Comparison of ENCODE assay signal across 8 mouse cellular contexts in the genomic region with DNA sequence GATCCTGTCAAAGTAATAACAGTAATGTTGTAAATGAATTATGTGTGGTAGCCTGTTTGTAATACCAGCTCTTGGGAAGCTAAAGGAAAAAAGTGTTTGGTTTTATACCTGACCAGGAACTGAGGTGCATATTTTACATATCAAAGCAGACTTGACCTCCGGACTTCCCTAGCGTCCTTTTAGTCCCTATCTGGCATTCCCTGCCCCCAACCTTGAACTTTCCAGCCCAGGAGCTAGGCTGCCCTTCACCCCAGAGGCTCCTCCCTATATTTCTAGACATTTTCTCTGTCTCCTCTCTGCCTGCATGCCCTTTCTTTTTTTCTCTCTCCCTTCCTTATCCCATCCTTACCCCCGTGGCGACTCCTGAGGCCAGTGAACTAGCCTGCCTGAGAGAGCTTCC. TPM values are rescaled to one million over a fixed set of nuclear protein-coding genes. Genes with fewer than 3 reads are reported as not detected.
DNase-seq lines count a peak whose midpoint lies in the region; ATAC-seq lines count a peak whose summit lies in the region.

No protein-coding gene starts in this region.

- no peak for ATAC-seq in erythroblast, adult 5-6 weeks (replicated peaks; ENCODE audit: low FRiP score, poor library complexity, severe bottlenecking)
- no peak for ATAC-seq in megakaryocyte, adult 5-6 weeks (ENCODE audit: poor library complexity, severe bottlenecking)
- ATAC-seq in limb, embryonic 15.5 days (ENCODE audit: insufficient number of reproducible peaks, low FRiP score, low TSS enrichment, low read depth): no peak
- ATAC-seq in neural tube, embryonic 14.5 days (ENCODE audit: low read depth): no peak
- no peak for ATAC-seq in frontal cortex, adult (ENCODE audit: low TSS enrichment)

- no peak for DNase-seq in layer of hippocampus, adult 8-10 months (ENCODE audit: low spot score in 2 of 2)

- H3K4me2 ChIP-seq in limb, embryonic 15.5 days: no peak overlapping the region
- H3K4me2 ChIP-seq in neural tube, embryonic 14.5 days (ENCODE audit: low read depth, low read length): peak overlapping the region; percentile 60; the same call in 1 of the 2 replicates

- H3K27ac ChIP-seq in limb, embryonic 15.5 days: no peak overlapping the region
- H3K27ac ChIP-seq in neural tube, embryonic 14.5 days (ENCODE audit: low read depth, low read length): peak overlapping the region; percentile 96

- H3K36me3 ChIP-seq in erythroblast, embryonic 14.5 days (ENCODE audit: control insufficient read depth): peaks cover 35% of the 10 kb centered on the region
- H3K36me3 ChIP-seq in megakaryocyte, embryonic 14.5 days (replicated peaks; ENCODE audit: low read length): peaks cover 19% of the 10 kb centered on the region
- no peaks in the 10 kb centered on the region for H3K36me3 ChIP-seq in limb, embryonic 15.5 days
- H3K36me3 ChIP-seq in neural tube, embryonic 14.5 days (ENCODE audit: control insufficient read depth, insufficient read depth, low read length): no peaks in the 10 kb centered on the region

- peaks cover 3% of the 10 kb centered on the region for H3K9me3 ChIP-seq in erythroblast, embryonic 14.5 days (ENCODE audit: control insufficient read depth, low read length)
- no peaks in the 10 kb centered on the region for H3K9me3 ChIP-seq in megakaryocyte, embryonic 14.5 days
- H3K9me3 ChIP-seq in limb, embryonic 15.5 days: no peaks in the 10 kb centered on the region
- H3K9me3 ChIP-seq in neural tube, embryonic 14.5 days (ENCODE audit: control insufficient read depth, low read length): no peaks in the 10 kb centered on the region

- peaks cover 83% of the 10 kb centered on the region for H3K4me1 ChIP-seq in erythroblast, embryonic 14.5 days (ENCODE audit: control insufficient read depth)
- peaks cover 58% of the 10 kb centered on the region for H3K4me1 ChIP-seq in megakaryocyte, embryonic 14.5 days
- peaks cover 9% of the 10 kb centered on the region for H3K4me1 ChIP-seq in limb, embryonic 15.5 days
- peaks cover 11% of the 10 kb centered on the region for H3K4me1 ChIP-seq in neural tube, embryonic 14.5 days (ENCODE audit: control insufficient read depth, insufficient read depth, low read length)

- H3K9ac ChIP-seq in limb, embryonic 15.5 days: no peak overlapping the region
- H3K9ac ChIP-seq in neural tube, embryonic 14.5 days (replicated peaks; ENCODE audit: low read depth, low read length): no peak overlapping the region; the same call in 1 of the 2 replicates

- H3K4me3 ChIP-seq in erythroblast, embryonic 14.5 days (replicated peaks): peak overlapping the region; percentile 82
- H3K4me3 ChIP-seq in megakaryocyte, embryonic 14.5 days (replicated peaks): peak overlapping the region; percentile 99
- H3K4me3 ChIP-seq in limb, embryonic 15.5 days: peak overlapping the region; percentile 94; the same call in 1 of the 2 replicates
- peak overlapping the region; percentile 87 for H3K4me3 ChIP-seq in neural tube, embryonic 14.5 days (ENCODE audit: low read depth, low read length)

- 39% methylated on average over 4 of the region's 4 CpGs for WGBS in limb, embryonic 15.5 days
- 42% methylated on average over 4 of the region's 4 CpGs for WGBS in neural tube, embryonic 14.5 days

- H3K27me3 ChIP-seq in erythroblast, embryonic 14.5 days (ENCODE audit: control insufficient read depth): peaks cover 11% of the 10 kb centered on the region
- no peaks in the 10 kb centered on the region for H3K27me3 ChIP-seq in megakaryocyte, embryonic 14.5 days (replicated peaks)
- peaks cover 25% of the 10 kb centered on the region; the same call in 1 of the 2 replicates for H3K27me3 ChIP-seq in limb, embryonic 15.5 days
- no peaks in the 10 kb centered on the region for H3K27me3 ChIP-seq in neural tube, embryonic 14.5 days (ENCODE audit: control insufficient read depth, insufficient read depth, low read length)

RNA-seq across cellular contexts. Expression of gene Mkrn1, which starts 0.6 kb away (rescaled TPM):
- polyA plus RNA-seq in erythroblast, embryonic 14.5 days (2012): 86.9 and 108 TPM in 2 replicates
- total RNA-seq in erythroblast, adult 5-6 weeks (2015; ENCODE audit: low replicate concordance): 1,353 and 1,373 TPM in 2 replicates
- 1,538 and 2,743 TPM in 2 replicates for total RNA-seq in erythroblast, adult 5-6 weeks (2017; ENCODE audit: low replicate concordance)
- 107 and 108 TPM in 2 replicates for polyA plus RNA-seq in megakaryocyte, embryonic 14.5 days (2012; ENCODE audit: insufficient read depth, low replicate concordance)
- 108 and 111 TPM in 2 replicates for total RNA-seq in megakaryocyte, adult 5-6 weeks (2015)
- 75.5 and 82.8 TPM in 2 replicates for total RNA-seq in megakaryocyte, adult 5-6 weeks (2017)
- 47.8 and 59.8 TPM in 2 replicates for polyA plus RNA-seq in limb, embryonic 15.5 days (2015; fragmentation: Nextera tagmentation; extraction: Ambion mirVana)
- 260 and 271 TPM in 2 replicates for polyA plus RNA-seq in neural tube, embryonic 14.5 days (2014; fragmentation: Nextera tagmentation; extraction: Ambion mirVana)
- total RNA-seq in layer of hippocampus, adult 8-10 months (2022): 100 to 1,000 TPM; 106 to 118 (median 114) TPM

RNA-seq across cellular contexts. Expression of gene Rab19, which starts 39.9 kb away (rescaled TPM):
- polyA plus RNA-seq in erythroblast, embryonic 14.5 days (2012): not detected in 2 replicates
- total RNA-seq in erythroblast, adult 5-6 weeks (2015; ENCODE audit: low replicate concordance): 0.84 TPM in 1 of 2 replicates, not detected in the other
- 0.26 and 2.9 TPM in 2 replicates for total RNA-seq in erythroblast, adult 5-6 weeks (2017; ENCODE audit: low replicate concordance)
- not detected in 2 replicates for polyA plus RNA-seq in megakaryocyte, embryonic 14.5 days (2012; ENCODE audit: insufficient read depth, low replicate concordance)
- total RNA-seq in megakaryocyte, adult 5-6 weeks (2015): 4.2 and 4.6 TPM in 2 replicates
- total RNA-seq in megakaryocyte, adult 5-6 weeks (2017): 7.0 and 7.6 TPM in 2 replicates
- polyA plus RNA-seq in limb, embryonic 15.5 days (2015; fragmentation: Nextera tagmentation; extraction: Ambion mirVana): 1.3 and 1.4 TPM in 2 replicates
- polyA plus RNA-seq in neural tube, embryonic 14.5 days (2014; fragmentation: Nextera tagmentation; extraction: Ambion mirVana): 0.22 TPM in 1 of 2 replicates, not detected in the other
- total RNA-seq in layer of hippocampus, adult 8-10 months (2022): not detected

RNA-seq across cellular contexts. Expression of gene Slc37a3, which starts 43.4 kb away (rescaled TPM):
- 0.05 TPM in 1 of 2 replicates, not detected in the other for polyA plus RNA-seq in erythroblast, embryonic 14.5 days (2012)
- total RNA-seq in erythroblast, adult 5-6 weeks (2015; ENCODE audit: low replicate concordance): 0.42 and 3.1 TPM in 2 replicates
- 1.7 and 9.2 TPM in 2 replicates for total RNA-seq in erythroblast, adult 5-6 weeks (2017; ENCODE audit: low replicate concordance)
- polyA plus RNA-seq in megakaryocyte, embryonic 14.5 days (2012; ENCODE audit: insufficient read depth, low replicate concordance): 0.59 TPM in 1 of 2 replicates, not detected in the other
- 3.7 and 5.5 TPM in 2 replicates for total RNA-seq in megakaryocyte, adult 5-6 weeks (2015)
- total RNA-seq in megakaryocyte, adult 5-6 weeks (2017): 6.0 and 27.4 TPM in 2 replicates
- 59.1 and 64.5 TPM in 2 replicates for polyA plus RNA-seq in limb, embryonic 15.5 days (2015; fragmentation: Nextera tagmentation; extraction: Ambion mirVana)
- polyA plus RNA-seq in neural tube, embryonic 14.5 days (2014; fragmentation: Nextera tagmentation; extraction: Ambion mirVana): 60.5 and 68.8 TPM in 2 replicates
- 10 to 100 TPM; 54.8 to 74.2 (median 64.4) TPM for total RNA-seq in layer of hippocampus, adult 8-10 months (2022)

Comparison
In these comparisons a context has a peak if more than half of its experiments do, and no peak if none do; other contexts are left out.
1. RNA of gene Slc37a3, which starts 43.4 kb away (polyA plus RNA-seq): 59.1 to 64.5 TPM in limb, embryonic 15.5 days and 60.5 to 68.8 TPM in neural tube, embryonic 14.5 days; 0.59 TPM in megakaryocyte, embryonic 14.5 days and 0.05 TPM in erythroblast, embryonic 14.5 days; every median in the first group is over 10 times any median in the second.
2. Peak in every context shown above with its lines, with median percentiles within 50 percentile points of each other: H3K4me3 ChIP-seq.